Mouse (Mus musculus) brain, embryonic 18.5 days (tissue): ENCODE results near the gene March5.
"Not testable (repeated sequence)": the region's sequence is repeated elsewhere in the genome, so short reads cannot be mapped to it uniquely, and the experiment has no call there.

Experiments used
- DNase-seq: peaks from one replicate; pipeline ENCODE4 v3.0.0-alpha.2; 2012; ENCODE audit warnings: low read depth, low spot score

March5 gene

DNA sequence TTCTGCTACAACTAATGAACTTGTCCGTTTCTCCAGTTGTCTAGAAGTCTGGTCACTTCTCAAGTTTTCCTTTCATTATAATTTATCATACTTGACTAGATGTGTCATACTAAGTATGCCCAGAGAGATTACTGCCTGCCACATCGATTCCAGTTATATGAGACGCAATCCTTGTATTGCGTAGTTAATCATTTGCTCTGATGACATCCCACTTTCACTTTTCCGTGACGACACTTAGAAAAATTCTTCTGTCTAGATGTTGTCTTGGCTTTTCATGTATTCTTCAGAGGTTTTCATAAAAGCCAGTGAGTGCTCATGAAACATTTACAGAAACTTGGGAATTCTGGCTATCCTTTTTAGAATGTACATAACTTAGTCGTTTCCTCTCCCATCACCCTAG, 1.6 kb downstream of the March5 start:
- no peak for DNase-seq

DNA sequence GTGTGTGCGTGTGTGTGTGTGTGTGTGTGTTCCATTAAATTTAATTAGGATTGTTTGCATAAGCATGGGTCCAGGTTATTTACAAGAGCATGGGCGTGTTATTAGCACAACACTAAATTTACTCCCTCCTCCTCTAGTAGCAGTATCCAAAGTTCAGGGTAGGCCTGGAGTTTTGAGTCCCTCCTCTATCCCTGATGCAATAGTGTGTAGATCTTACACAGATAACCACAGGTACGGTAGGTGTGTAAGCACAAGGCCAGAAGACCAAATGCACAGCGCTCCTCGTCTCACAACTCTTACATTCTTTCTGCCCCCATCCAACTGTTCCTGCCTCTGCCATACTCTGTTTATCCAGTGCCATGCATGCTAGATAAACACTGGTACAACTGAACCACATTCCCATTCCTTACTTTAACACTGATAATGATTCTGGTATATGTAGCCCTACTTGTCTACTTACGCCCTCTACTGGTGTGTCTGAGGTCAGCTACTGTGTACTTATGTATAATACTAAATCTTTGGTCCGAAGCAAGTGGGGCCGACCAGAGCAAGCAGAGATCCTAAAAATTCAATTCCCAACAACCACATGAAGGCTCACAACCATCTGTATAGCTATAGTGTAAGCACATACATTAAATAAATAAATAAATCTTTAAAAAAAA, 2.3 kb downstream of the March5 start:
- DNase-seq, result no peak

DNA sequence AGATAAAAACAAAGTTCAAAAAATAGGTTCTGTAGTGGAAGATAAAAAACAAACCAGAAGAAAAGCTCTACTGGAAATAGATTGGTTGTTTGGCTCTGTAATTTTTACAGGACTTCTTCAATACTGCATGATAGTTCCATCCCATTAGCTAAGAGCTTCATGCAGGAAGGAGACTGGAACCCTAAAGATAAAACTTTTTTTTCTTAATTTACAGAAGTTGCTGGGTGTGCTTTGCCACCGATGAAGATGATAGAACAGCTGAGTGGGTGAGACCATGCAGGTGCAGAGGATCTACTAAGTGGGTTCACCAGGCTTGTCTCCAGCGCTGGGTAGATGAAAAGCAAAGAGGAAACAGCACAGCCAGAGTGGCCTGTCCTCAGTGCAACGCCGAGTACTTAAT, 3.1 kb downstream of the March5 start:
- no peak for DNase-seq

DNA sequence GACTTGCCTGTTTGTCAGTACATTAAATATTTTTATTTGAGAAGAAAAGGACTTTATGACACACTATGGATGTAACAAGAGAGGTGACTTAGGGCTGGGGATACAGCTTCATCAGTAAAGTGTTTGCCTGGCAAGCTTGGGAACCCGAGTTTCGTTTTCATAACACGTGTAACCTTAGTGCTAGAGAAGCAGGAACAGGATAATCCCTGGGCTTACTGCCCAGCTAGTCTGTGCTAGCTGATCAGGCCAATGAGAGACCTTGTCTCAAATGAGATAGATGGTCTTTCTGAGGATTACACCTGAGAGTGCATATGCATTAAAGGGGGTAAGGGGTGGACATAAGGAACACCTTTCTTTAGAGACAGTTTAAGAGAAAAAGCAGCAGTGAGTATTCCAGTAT, 4.1 kb downstream of the March5 start:
- no peak for DNase-seq

DNA sequence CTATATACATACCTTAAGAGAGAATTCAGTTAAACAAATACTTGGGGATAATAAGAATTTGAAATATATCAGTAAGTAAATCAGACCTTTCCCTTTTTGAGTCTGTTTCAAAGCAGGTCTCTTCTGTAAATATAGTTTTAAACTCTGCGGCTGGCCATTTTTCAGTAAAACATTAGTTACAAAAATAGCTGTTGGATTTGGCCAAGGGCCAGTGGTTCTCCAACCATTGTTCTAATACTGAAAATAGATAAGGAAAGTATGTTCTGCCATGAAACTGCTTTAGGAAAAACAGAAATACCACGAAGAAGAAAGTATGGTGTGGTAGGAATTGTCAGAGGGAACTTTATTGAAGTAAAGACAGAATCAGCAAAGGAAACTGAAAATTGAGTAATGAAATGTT, 7.4 kb downstream of the March5 start:
- DNase-seq, result no peak

DNA sequence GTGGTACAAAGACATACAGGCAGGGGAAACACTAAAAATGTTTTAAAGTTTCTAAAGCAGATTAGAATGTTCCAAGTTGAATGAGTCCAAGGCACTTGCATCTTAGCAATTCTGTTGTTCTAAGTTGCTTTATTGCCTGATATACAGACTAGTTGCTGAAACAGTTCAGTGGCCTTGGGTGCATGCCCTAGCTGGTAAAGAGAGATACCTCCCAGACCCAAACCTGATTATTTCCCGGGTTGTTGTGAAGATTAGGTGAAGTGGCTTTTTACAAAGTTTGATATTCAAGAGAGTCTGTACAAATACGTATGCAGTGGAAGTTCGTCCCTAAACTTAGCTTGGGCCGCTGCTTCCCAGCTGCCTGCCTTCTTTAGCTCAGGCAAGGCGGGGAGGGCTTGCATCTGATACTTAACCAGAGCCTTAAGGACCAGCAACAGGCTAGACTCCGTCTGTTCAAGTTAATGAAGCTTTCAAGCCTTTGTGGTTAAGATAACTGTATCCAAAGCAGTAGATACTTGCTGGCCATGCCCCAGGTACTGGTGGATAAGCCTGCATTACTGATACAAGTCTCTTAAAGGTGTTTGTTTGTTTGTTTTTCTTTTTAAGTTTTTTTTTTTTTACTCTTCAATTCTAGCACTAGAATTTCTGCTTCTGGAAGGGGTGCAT, 18.0 kb downstream of the March5 start:
- DNase-seq, result no peak

DNA sequence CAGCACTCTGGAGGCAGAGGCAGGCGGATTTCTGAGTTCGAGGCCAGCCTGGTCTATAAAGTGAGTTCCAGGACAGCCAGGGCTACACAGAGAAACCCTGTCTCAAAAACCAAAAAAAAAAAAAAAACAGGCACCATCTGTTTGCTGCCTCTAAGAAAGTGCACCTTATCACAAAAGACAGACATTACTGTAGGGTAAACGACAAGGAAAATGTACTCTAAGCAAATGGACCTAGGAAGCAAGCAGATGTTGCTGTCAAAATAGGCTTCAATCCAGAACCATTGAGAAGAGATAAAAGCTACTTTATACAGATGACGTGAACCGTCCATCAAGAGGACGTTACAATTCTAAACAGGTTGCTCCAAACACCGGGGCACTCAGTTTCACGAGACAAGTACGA, 25.3 kb downstream of the March5 start:
- not testable (repeated sequence) for DNase-seq

DNA sequence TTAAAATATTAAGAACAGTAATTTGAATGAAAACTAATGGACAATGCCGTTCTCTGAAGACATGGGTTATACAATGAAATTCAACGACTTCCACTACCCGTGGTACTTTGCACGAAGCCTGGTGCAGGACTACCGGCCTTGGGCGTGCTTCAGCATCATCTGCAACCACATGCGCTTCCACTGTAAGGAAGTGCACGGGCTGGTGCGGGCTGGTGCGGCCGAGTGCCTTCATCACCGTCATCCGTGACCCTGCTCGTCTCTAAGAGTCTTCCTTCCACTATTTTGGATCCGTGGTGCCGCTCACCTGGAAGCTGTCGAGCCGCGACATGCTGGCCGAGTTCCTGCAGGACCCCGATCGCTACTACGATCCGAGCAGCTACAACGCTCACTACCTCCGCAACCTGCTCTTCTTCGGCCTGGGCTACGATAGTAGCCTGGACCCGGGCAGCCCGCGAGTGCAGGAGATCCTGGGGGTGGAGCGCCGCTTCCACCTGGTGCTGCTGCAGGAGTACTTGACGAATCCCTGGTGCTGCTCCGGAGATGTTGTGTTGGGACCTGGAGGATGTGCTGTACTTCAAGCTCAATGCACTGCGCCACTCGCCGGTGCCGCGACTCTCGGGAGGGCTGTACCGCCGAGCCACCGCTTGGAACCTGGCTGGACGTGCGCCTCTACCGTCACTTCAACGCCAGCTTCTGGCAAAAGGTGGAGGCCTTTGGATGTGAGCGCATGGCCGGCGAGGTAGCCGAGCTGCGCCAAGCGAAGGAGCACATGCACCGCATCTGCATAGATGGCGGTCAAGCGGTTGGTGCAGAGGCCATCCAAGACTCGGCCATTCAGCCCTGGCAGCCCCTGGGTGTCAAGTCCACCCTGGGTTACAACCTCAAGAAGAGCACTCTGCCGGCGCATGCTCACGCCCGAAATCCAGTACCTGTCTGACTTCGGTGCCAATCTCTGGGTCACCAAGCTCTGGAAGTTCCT, 26.5 kb downstream of the March5 start:
- DNase-seq, result no peak

DNA sequence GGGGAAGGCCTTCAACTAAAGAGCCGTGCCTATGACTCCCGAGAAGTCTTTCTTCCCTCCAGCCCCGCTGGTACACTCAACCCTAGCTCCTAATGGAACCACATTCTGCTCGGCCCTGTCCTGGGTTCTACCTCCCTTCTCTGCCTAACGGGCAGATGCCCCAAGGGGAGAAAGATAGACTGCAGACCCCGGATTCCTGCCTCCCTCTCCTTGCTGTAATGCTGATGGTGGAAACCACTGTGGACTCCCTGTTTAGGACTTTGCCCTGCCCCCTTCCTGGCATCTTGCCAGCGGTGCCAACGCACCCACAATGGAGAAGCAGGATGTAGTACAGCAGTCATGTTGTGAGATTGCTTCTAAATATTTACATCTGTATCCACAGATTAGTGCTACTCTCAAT, 28.5 kb downstream of the March5 start:
- DNase-seq, result no peak

DNA sequence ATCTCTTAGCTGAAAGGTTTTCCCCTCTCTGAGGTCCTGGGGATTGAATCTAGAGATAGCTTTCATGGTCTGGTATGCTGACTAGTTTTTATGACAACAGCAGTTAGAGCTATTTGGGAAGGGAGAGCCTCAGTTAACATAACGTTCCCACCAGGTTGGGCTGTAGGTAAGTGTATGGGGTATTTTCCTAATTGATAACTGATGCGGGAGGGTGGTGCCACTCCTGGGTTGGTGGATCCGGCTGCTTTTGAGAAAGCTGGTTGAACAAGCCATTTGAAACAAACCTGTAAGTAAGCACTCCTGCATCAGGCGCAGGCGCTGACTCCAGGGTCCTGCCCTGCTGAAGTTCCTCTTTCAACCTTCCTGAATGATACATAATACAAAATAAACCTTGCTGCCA, 30.0 kb downstream of the March5 start:
- DNase-seq, result no peak

DNA sequence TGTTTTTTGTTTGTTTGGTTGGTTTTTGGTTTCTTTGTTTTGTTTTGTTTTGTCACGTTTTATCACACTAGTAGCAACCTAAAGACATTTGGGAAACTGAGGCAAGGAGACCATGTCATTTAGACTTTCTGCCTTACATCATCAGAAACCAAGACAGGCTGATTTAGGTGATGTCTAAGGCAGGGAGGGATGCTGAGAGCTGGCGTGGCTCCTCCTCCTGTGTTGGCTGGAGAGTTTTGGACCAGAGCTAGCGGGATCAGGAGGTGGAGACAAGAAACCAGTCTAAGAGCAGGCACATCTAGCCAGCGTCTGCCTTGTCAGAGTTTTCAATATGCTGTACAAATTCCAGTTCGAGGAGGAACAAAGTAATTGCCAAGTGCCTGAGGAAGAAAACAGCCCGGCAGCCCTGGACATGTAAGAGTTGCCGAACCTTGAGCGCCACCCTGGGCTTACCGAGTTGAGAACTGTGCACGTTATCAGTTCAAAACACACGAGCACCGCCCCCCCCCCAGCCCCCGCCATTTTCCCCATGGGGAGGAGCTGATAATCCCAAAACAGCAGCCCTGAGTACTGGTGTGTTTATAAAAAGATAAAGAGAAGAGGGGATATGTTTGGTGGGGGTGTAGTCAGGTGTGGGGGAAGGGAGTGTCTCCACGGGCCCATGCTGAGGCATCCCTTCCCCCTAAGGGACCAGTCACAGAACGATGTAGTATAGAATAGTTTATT, 30.5 kb downstream of the March5 start:
- no peak for DNase-seq

DNA sequence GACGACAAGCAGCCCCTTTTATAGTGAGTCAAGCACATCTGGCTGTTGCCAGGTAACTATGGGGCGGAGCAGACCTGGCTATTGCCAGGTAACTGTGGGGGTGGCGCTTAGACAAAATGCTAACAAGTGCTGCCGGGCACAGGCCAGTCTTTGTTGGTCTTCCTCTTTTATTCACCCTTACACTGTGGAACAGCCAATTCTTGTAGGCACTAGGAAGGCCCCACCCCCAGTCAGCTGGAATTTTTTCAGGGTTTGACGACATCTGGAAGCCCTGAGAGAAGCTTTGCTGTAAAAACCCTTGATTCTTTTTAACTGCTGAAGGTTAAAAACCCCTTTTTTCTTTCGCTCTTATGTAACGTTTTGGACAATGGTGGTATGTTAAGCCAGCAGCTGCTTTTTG, 31.3 kb downstream of the March5 start:
- DNase-seq, result no peak

DNA sequence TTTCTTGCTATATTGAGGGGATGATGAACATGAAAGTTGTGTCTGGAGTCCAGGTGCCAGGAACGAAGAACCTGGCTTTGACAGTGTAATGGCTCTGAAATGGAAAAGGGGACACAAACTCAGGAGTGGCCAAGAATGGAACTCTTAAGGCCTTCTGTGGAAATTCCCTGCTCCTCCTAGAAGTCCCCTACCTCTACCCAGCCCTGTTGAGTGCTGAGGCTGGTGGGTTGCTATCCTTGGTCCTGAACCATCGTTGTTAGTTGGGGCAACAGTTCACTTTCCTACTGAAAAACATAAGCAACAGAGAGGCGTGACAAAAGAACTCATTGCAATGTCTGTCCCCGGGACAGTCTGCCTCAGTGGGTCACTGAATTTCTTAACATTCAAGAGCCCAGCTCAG, 31.8 kb downstream of the March5 start:
- no peak for DNase-seq

DNA sequence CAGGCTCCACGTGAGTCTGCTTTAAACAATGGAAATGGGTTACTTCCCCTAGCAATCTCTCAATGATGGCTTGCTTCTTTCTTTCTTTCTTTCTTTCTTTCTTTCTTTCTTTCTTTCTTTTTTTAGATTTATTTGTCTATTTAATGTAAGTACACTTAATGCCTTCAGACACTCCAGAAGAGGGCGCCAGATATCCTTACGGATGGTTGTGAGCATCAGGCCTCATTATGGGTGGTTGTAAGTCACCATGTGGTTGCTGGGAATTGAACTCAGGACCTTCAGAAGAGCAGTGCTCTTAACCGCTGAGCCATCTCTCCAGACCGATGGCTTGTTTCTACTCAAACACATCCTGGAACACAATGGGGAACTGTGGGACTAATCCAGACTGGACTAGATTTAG, 33.9 kb downstream of the March5 start:
- DNase-seq, result no peak

DNA sequence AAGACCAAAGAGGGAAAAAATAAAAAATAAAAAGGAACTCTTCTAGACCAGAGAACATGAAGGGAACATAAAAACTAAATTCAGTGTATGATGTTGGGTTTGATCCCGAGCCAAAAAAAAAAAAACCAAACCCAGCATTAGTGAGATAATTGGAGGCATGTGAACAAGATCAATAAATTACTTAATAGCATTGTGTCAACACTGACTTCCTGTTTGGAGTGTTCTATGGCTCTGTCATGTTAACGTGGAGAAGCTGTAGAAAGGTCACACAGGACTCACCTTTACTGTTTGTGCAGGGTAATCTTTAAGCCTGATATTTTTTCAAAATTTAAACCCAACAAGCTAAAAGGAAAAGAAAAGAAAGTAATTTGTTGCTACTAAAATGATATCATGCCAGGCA, 35.4 kb downstream of the March5 start:
- DNase-seq, result no peak

DNA sequence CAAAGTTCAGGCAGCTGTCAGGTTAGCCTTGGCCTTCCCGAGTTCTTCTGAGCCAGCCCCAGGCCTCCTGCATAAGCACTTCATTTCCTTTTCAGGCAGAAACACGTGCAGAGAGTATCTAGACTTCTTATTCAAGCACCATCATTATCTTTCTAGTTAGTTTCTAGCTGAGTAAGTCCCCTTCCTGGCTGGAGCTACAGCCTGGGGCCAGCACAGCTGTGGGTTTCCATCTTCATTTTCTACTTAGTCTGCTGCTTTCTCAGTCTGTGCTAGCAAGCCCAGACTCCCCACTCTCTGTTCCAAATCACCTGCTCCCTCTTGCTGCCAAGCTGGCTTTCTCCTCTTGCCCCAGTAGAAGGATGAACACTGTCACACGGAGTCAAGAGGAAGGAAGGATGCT, 39.5 kb downstream of the March5 start:
- no peak for DNase-seq

DNA sequence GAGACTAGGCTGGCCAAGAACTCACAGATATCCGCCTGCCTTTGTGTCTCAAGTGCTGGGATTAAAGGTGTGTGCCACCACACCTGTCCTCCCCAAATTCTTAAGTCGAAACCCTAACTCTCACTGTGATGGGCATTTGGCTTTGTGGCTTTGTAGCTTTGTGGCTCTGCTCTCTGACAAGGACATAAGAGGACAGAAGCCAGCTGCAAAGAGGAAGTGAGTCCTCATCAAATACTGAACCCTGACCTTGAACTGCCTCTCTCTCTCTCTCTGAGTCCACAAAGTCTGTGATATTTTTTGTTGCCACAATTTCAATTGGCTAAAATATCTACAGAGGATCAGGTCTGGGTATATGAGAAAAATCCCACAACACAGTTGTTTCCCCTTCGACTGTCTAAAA, 40.9 kb downstream of the March5 start:
- no peak for DNase-seq

DNA sequence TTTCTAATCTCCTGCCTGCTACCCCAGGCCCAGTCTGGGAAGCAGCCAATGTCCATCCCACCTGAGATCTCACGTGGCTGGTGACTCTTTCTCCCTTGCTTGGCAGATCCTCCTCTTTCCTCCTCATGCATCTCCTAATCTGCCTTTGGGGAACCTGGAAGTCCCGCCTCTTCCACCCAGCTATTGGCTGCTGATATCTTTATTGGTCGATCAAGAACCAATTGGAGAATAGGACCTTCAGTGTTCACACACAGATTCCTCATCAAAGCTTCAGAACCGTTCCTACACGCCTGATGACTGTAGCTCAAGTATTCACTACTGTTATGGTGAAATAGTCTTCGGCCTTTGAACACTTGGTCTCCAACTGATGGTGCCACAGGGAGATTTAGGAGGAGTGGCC, 44.8 kb downstream of the March5 start:
- no peak for DNase-seq

DNA sequence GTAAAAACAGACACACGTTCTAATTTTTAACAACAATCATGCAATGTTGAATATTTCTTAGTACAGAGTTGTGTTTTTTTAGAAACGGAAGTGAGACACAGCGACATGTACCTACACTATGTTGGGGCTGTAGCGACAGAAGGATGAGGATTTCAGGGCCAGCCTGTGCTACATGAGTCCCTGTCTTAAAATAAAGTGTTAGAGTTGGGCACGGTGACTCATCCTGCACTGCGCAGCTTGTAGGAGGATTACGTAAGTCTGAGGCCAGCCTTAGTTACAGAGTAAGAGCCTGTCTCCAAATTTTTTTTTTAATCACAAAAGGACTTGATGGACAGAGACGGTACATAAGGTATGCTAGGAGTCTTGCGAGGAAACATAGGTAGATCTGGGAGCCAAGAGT, 48.0 kb downstream of the March5 start:
- no peak for DNase-seq

DNA sequence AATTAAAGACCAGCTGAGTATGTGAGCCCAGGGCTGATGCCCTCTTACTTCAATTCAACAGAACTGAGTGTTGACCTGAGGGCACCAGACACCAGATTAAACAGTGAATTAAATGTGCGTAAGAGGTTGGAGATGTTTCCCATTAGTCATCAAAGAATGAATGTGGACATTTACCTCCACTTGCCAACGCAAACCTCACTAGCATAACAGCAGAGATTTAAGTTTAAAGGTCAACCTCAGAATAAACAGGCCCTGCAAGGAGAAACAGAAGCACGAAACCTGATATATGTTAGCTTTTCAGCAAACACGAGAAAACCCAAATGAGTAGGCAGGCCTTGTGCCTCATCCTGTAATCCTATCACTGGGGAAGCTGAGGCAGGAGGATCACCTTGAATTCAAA, 55.0 kb downstream of the March5 start:
- DNase-seq, result no peak

DNA sequence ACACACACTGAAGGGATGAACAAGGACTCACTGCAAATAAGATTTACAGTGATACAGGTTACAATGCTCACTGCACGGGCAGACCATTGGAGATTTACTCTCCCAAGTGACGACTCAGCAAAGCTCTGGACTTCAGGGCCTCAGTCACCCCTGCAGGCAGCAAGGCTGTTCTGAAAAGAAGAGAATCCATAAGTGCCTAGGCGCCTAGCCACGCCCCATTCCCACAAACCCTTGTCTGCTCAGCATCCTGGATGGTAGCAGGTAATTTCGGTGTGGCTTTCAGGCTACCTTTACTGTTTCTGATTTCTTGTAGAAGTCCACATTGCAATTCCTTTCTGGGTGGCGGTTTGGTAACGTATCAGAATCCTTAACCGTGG, 56.2 kb downstream of the March5 start:
- no peak for DNase-seq
